ENCODE assay signal across 19 mouse cellular contexts in the genomic region with DNA sequence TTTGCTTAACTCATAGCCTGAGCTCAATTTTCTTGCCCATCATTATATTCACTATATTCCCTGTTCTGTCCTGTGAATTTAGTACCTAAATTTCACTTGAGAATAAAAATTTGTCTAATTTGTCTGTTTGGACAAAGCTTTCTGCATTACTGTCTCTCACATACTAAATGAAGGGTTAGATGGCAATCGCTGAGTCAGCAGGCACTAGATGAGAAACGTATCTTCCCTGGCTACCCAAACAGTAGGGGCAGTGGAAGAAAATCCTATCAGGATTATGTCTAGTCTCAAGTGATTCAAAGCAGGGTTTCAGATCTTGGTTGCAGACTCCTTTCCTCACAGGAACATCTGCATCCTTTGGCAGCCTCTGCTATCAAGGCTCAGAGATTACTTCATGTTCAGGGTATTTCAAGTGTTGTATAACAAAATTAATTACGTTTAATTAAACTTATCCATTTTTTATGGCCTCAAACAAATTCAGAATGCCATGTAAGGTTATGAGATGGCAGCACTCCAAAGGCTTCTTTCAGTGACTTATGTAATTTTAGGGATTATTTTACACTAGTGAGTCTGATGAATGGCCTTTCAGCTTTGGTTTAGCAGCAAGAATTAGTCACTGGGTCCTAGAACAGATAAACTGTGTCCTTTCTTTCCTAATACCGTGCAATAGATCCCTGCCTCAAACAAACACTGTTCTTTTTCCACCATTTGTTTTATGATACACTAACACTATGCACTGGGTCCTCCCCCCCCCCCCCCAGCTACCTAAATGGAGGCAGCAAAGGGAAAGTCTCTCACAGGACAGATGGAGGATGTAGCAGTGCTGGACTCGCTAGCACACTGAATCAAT.
A peak's percentile ranks its signal among the peaks of the same experiment; 100 is the strongest.
DNase-seq lines count a peak whose midpoint lies in the region; TF ChIP-seq lines count a peak whose summit lies in the region.
"Had no signal": no experiment of that assay in that cellular context is flagged by ENCODE, and none has a peak within 500 bp of the region (broad histone marks: within the 10 kb centered on the region; RNA-seq: fewer than 3 reads in every experiment).

No protein-coding gene starts in this region.

- TF ChIP-seq POLR2A in heart, adult 2 months (IDR thresholded peaks at IDR 0.05; ENCODE audit: insufficient read depth, low read depth, low read length) = no peak

- no peak for TF ChIP-seq EP300 in heart, adult 2 months (IDR thresholded peaks at IDR 0.05; ENCODE audit: insufficient read depth, low read depth, low read length)

- no peak overlapping the region for H3K9ac ChIP-seq in heart, adult 2 months (ENCODE audit: low read depth, low read length)
- H3K9ac ChIP-seq: embryonic facial prominence, embryonic 12.5 days; heart, embryonic 13.5 days; limb, embryonic 12.5 days; liver, embryonic 14.5 days had no signal

- no peaks in the 10 kb centered on the region for H3K79me2 ChIP-seq in heart, adult 2 months (replicated peaks; ENCODE audit: control insufficient read depth, insufficient read depth, low read length)

- DNase-seq in heart, adult 18-20 months = peak; percentile 8 to 29
- DNase-seq in heart, adult 2 months = no peak
- DNase-seq in lung, postnatal 25 days (ENCODE audit: low spot score) = peak; percentile 14
- DNase-seq in lung, postnatal 10 days = no peak
- DNase-seq in Muller cell, postnatal 12 days (ENCODE audit: inconsistent ontology term) = peak; percentile 75
- DNase-seq in gonadal fat pad, adult 2 months (ENCODE audit: low read depth) = peak; percentile 30
- DNase-seq in gastrocnemius, adult 18-20 months (ENCODE audit: low spot score) = no peak
- no peak for DNase-seq in B cell, adult 2 months
- DNase-seq: cerebellum, adult 2 months; heart, postnatal 4 days; layer of hippocampus, adult 9-11 months; midbrain, embryonic 14.5 days; retina, postnatal 1 day; thymus, adult 2 months had no signal

- intact Hi-C loops in heart, adult 2 months (cut with DNase I) = no loop called here

- H3K27me3 ChIP-seq in heart, adult 2 months (ENCODE audit: control insufficient read depth, insufficient read depth, low read length) = no peaks in the 10 kb centered on the region
- H3K27me3 ChIP-seq: embryonic facial prominence, embryonic 12.5 days; heart, embryonic 13.5 days; limb, embryonic 12.5 days had no signal

- TF ChIP-seq CTCF in heart, adult 2 months (IDR thresholded peaks at IDR 0.05) = no peak

- WGBS in heart, adult 2 months = 79% methylated on average over 5 of the region's 5 CpGs

- H3K27ac ChIP-seq in heart, adult 2 months = no peak overlapping the region
- H3K27ac ChIP-seq: embryonic facial prominence, embryonic 12.5 days; forebrain, embryonic 10.5 days; heart, embryonic 13.5 days; limb, embryonic 12.5 days; liver, embryonic 14.5 days had no signal

- no peaks in the 10 kb centered on the region; the same call in 1 of the 2 replicates for H3K4me1 ChIP-seq in heart, adult 2 months (ENCODE audit: control insufficient read depth, insufficient read depth, low read length)
- H3K4me1 ChIP-seq: embryonic facial prominence, embryonic 12.5 days; forebrain, embryonic 10.5 days; heart, embryonic 13.5 days; limb, embryonic 12.5 days had no signal

- no peaks in the 10 kb centered on the region for H3K36me3 ChIP-seq in heart, adult 2 months (ENCODE audit: control insufficient read depth, insufficient read depth, low read length)
- H3K36me3 ChIP-seq: embryonic facial prominence, embryonic 12.5 days; forebrain, embryonic 10.5 days; limb, embryonic 12.5 days had no signal

- H3K4me3 ChIP-seq in heart, adult 2 months = no peak overlapping the region
- H3K4me3 ChIP-seq: embryonic facial prominence, embryonic 12.5 days; forebrain, embryonic 10.5 days; heart, embryonic 13.5 days; limb, embryonic 12.5 days had no signal

Comparison
In these comparisons a context has a peak if more than half of its experiments do, and no peak if none do; other contexts are left out.
1. DNase-seq: peak in heart, adult 18-20 months (2 of 2), lung, postnatal 25 days (single experiment), Muller cell, postnatal 12 days (single experiment) and gonadal fat pad, adult 2 months (single experiment); none in heart, adult 2 months (0 of 2), lung, postnatal 10 days (single experiment), gastrocnemius, adult 18-20 months (single experiment) and B cell, adult 2 months (0 of 2).